In genomic region chr9:76014631-76015531, GRCm38 (mm10) we compare ENCODE assay signal across 8 mouse cellular contexts. TPM values are rescaled to one million over a fixed set of nuclear protein-coding genes. Genes with fewer than 3 reads are reported as not detected.
A peak's percentile ranks its signal among the peaks of the same experiment; 100 is the strongest.
DNase-seq lines count a peak whose midpoint lies in the region; ATAC-seq and TF ChIP-seq lines count a peak whose summit lies in the region.

TSS of gene Hmgcll1 (plus strand) at chr9:76014855.

- peak within 1 kb of the TSS; percentile 84 for H3K9ac ChIP-seq in heart, embryonic 13.5 days
- H3K9ac ChIP-seq in embryonic facial prominence, embryonic 11.5 days (replicated peaks; ENCODE audit: low read length) = peak within 1 kb of the TSS; percentile 82
- H3K9ac ChIP-seq in intestine, embryonic 15.5 days = peak within 1 kb of the TSS; percentile 47
- peak within 1 kb of the TSS; percentile 70 for H3K9ac ChIP-seq in limb, embryonic 14.5 days (ENCODE audit: low read depth, low read length, severe bottlenecking)

- H3K4me1 ChIP-seq in heart, embryonic 13.5 days = peaks cover 8% of the 10 kb centered on the region
- no peaks in the 10 kb centered on the region for H3K4me1 ChIP-seq in embryonic facial prominence, embryonic 11.5 days (ENCODE audit: control insufficient read depth, insufficient read depth, low read length)
- H3K4me1 ChIP-seq in intestine, embryonic 15.5 days (replicated peaks) = peaks cover 7% of the 10 kb centered on the region
- H3K4me1 ChIP-seq in limb, embryonic 14.5 days (ENCODE audit: control insufficient read depth, insufficient read depth, low read length) = peaks cover 9% of the 10 kb centered on the region; the same call in 1 of the 2 replicates

- H3K27ac ChIP-seq in heart, embryonic 13.5 days (replicated peaks) = no peak within 1 kb of the TSS
- H3K27ac ChIP-seq in embryonic facial prominence, embryonic 11.5 days (replicated peaks; ENCODE audit: low read depth, low read length) = no peak within 1 kb of the TSS
- H3K27ac ChIP-seq in intestine, embryonic 15.5 days = no peak within 1 kb of the TSS; the same call in 1 of the 2 replicates
- H3K27ac ChIP-seq in limb, embryonic 14.5 days (replicated peaks; ENCODE audit: low read depth, low read length) = peak within 1 kb of the TSS; percentile 67; the same call in 1 of the 2 replicates

- TF ChIP-seq POLR2A in limb, embryonic 14.5 days (IDR thresholded peaks at IDR 0.05; ENCODE audit: borderline replicate concordance, extremely low read depth, insufficient read depth, insufficient read length) = no peak

- peak within 1 kb of the TSS; percentile 85 for H3K4me2 ChIP-seq in heart, embryonic 13.5 days
- peak within 1 kb of the TSS; percentile 95 for H3K4me2 ChIP-seq in embryonic facial prominence, embryonic 11.5 days (ENCODE audit: low read depth, low read length)
- peak within 1 kb of the TSS; percentile 93 for H3K4me2 ChIP-seq in intestine, embryonic 15.5 days (replicated peaks)
- peak within 1 kb of the TSS; percentile 76 for H3K4me2 ChIP-seq in limb, embryonic 14.5 days (replicated peaks; ENCODE audit: low read depth, low read length, severe bottlenecking)

- no peaks in the 10 kb centered on the region for H3K36me3 ChIP-seq in heart, embryonic 13.5 days
- H3K36me3 ChIP-seq in embryonic facial prominence, embryonic 11.5 days (replicated peaks; ENCODE audit: control insufficient read depth, insufficient read depth, low read depth, low read length) = no peaks in the 10 kb centered on the region
- no peaks in the 10 kb centered on the region for H3K36me3 ChIP-seq in intestine, embryonic 15.5 days
- no peaks in the 10 kb centered on the region for H3K36me3 ChIP-seq in limb, embryonic 14.5 days (ENCODE audit: control insufficient read depth, insufficient read depth, low read length)

- H3K4me3 ChIP-seq in heart, embryonic 13.5 days = peak within 1 kb of the TSS; percentile 60
- H3K4me3 ChIP-seq in embryonic facial prominence, embryonic 11.5 days (ENCODE audit: low read depth, low read length) = peak within 1 kb of the TSS; percentile 56
- H3K4me3 ChIP-seq in intestine, embryonic 15.5 days (replicated peaks) = peak within 1 kb of the TSS; percentile 50
- H3K4me3 ChIP-seq in limb, embryonic 14.5 days (replicated peaks; ENCODE audit: low read length) = peak within 1 kb of the TSS; percentile 56

- WGBS in heart, embryonic 13.5 days = 8% methylated on average over 40 of the region's 40 CpGs
- WGBS in embryonic facial prominence, embryonic 11.5 days = 4% methylated on average over 40 of the region's 40 CpGs
- 7% methylated on average over 40 of the region's 40 CpGs for WGBS in intestine, embryonic 15.5 days
- WGBS in limb, embryonic 14.5 days = 4% methylated on average over 40 of the region's 40 CpGs

- no peak for DNase-seq in heart, postnatal 36 days
- DNase-seq in adrenal gland, adult 2 months = peak; percentile 28
- peak; percentile 50 for DNase-seq in embryonic facial prominence, embryonic 11.5 days (ENCODE audit: low spot score)
- DNase-seq in limb, embryonic 14.5 days (ENCODE audit: low spot score) = no peak
- peak; percentile 20 for DNase-seq in retina, adult 2 months (ENCODE audit: low read depth, low spot score)
- DNase-seq in thymus, postnatal 25 days = no peak

- intact Hi-C loops in heart, postnatal 36 days (cut with DNase I) = no loop called here

- no peaks in the 10 kb centered on the region for H3K27me3 ChIP-seq in heart, embryonic 13.5 days (replicated peaks)
- no peaks in the 10 kb centered on the region for H3K27me3 ChIP-seq in embryonic facial prominence, embryonic 11.5 days (ENCODE audit: control insufficient read depth, insufficient read depth, low read length)
- no peaks in the 10 kb centered on the region for H3K27me3 ChIP-seq in intestine, embryonic 15.5 days (replicated peaks)
- H3K27me3 ChIP-seq in limb, embryonic 14.5 days (ENCODE audit: control insufficient read depth, insufficient read depth, low read length) = no peaks in the 10 kb centered on the region

- ATAC-seq in heart, embryonic 13.5 days (ENCODE audit: extremely low read depth, insufficient number of reproducible peaks, low FRiP score, low TSS enrichment) = no peak
- ATAC-seq in embryonic facial prominence, embryonic 11.5 days (replicated peaks; ENCODE audit: insufficient number of reproducible peaks, low FRiP score, low TSS enrichment, low read depth) = peak; percentile 94
- peak; percentile 85 for ATAC-seq in intestine, embryonic 15.5 days
- peak; percentile 50; the same call in 1 of the 2 replicates for ATAC-seq in limb, embryonic 14.5 days (ENCODE audit: low FRiP score, low read depth)

- H3K9me3 ChIP-seq in heart, embryonic 13.5 days = no peaks in the 10 kb centered on the region
- H3K9me3 ChIP-seq in embryonic facial prominence, embryonic 11.5 days (replicated peaks; ENCODE audit: control insufficient read depth, low read length) = no peaks in the 10 kb centered on the region
- H3K9me3 ChIP-seq in intestine, embryonic 15.5 days = no peaks in the 10 kb centered on the region
- H3K9me3 ChIP-seq in limb, embryonic 14.5 days (ENCODE audit: control insufficient read depth, low read length) = no peaks in the 10 kb centered on the region

RNA-seq across cellular contexts. Expression of gene Hmgcll1, which starts in this region (rescaled TPM):
- 1.1 and 1.3 TPM in 2 replicates for polyA plus RNA-seq in heart, embryonic 13.5 days (2015; fragmentation: Nextera tagmentation; extraction: Ambion mirVana)
- not detected for total RNA-seq in heart, postnatal 36 days (2021)
- total RNA-seq in adrenal gland, adult 2 months (2021) = 1 to 10 TPM; 1.9 to 2.7 TPM
- polyA plus RNA-seq in adrenal gland, adult 2 months (2012; rRNA removed) = 0.79 and 0.87 TPM in 2 replicates
- polyA plus RNA-seq in embryonic facial prominence, embryonic 11.5 days (2014; fragmentation: Nextera tagmentation; extraction: Ambion mirVana) = 7.1 and 8.9 TPM in 2 replicates
- 1.2 and 1.5 TPM in 2 replicates for polyA plus RNA-seq in intestine, embryonic 15.5 days (2015; fragmentation: Nextera tagmentation; extraction: Ambion mirVana)
- polyA plus RNA-seq in limb, embryonic 14.5 days (2012; rRNA removed) = 2.8 and 3.6 TPM in 2 replicates
- polyA plus RNA-seq in limb, embryonic 14.5 days (2014; fragmentation: Nextera tagmentation; extraction: Ambion mirVana) = 3.3 and 3.4 TPM in 2 replicates

Comparison
In these comparisons a context has a peak if more than half of its experiments do, and no peak if none do; other contexts are left out.
1. DNase-seq: peak in adrenal gland, adult 2 months (single experiment), embryonic facial prominence, embryonic 11.5 days (single experiment) and retina, adult 2 months (single experiment); none in heart, postnatal 36 days (0 of 2), limb, embryonic 14.5 days (single experiment) and thymus, postnatal 25 days (single experiment).
2. Peak in every context shown above with its lines, with median percentiles within 50 percentile points of each other: H3K4me2 ChIP-seq, H3K4me3 ChIP-seq and H3K9ac ChIP-seq.